Mouse (Mus musculus): ENCODE results near the gene Dnah8.

DNA sequence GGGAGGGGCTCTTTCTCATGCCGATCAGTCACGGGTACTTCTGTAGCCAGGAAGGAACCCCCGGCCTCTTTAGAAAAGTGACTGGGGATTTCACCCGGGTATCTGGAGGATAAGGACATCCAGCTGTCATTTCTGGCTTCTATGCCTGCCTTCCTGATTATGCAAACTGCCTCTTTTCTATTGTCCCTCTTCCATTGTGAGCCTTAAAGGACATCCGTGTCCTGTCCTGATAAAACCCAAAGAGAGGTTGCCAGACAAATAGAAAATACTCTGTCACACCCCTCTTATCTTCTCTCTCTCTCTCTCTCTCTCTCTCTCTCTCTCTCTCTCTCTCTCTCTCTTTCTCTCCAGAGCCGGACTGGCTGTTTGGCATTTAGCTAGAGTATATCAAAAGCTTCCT lies 258.1 kb downstream of the Dnah8 start:
- TF ChIP-seq GATA1 (IDR thresholded peaks at IDR 0.05; ENCODE audit: borderline replicate concordance, low read length) = no peak
- TF ChIP-seq FLI1 (IDR thresholded peaks at IDR 0.05; ENCODE audit: low read length) = no peak

Measured in megakaryocyte, embryonic 14.5 days (primary cell).